Mouse (Mus musculus) erythroid progenitor cell, adult 5-6 weeks (primary cell): Measurements from ENCODE around the gene Serpinb9f. TPM values are rescaled to one million over a fixed set of nuclear protein-coding genes. Genes with fewer than 3 reads are reported as not detected.
"Not testable (repeated sequence)": the region's sequence is repeated elsewhere in the genome, so short reads cannot be mapped to it uniquely, and the experiment has no call there.

Experiments used
- ATAC-seq: replicated peaks from 2 replicates; pipeline ENCODE4 v1.8.0; 2016; ENCODE audit warnings: moderate number of reproducible peaks, mild to moderate bottlenecking, moderate TSS enrichment, inconsistent platforms; ENCODE audit not compliant: poor library complexity, low FRiP score, severe bottlenecking
- total RNA-seq, 2 experiments: library from RNA; stranded (forward) in 1 of 2; stranded (reverse) in 1 of 2; fragments of 150-400 nt in 1 of 2; fragments of 186-747, 209-891 nt in 1 of 2; gene quantifications; 2 replicates each; pipeline versions ENCODE4 v1.2.3 to v1.2.4; 2015 to 2017; ENCODE audit warnings: low replicate concordance in 2 of 2

Gene Serpinb9f
- total RNA-seq (2015; ENCODE audit: low replicate concordance) (not detected in 2 replicates), total RNA-seq (2017; ENCODE audit: low replicate concordance) (not detected in 2 replicates)

DNA sequence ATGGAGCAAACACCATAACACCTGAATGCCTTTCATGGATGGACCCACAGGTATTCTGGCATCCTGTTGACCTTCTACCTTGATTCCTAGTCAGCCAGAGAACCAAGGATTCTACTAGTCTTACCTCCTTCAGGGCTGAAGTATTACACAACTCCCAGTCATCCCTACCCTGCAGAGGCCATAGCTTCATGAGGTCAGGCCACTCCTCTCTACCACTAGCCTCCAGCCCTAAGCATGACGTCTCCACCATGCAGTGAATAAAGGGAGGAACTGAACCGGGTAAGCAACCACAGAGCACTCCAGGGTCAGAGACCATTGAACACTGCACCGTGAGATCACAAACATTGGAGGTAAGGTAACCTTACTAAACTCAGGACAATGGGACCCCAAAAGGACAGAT, at the start of gene Serpinb9f:
Gene Serpinb9f, plus strand, starts transcription at position 301 of the 400 bp plus-strand sequence.
- 0 out of 2 replicates have a peak, but pooled peaks have one; percentile 19 for ATAC-seq

DNA sequence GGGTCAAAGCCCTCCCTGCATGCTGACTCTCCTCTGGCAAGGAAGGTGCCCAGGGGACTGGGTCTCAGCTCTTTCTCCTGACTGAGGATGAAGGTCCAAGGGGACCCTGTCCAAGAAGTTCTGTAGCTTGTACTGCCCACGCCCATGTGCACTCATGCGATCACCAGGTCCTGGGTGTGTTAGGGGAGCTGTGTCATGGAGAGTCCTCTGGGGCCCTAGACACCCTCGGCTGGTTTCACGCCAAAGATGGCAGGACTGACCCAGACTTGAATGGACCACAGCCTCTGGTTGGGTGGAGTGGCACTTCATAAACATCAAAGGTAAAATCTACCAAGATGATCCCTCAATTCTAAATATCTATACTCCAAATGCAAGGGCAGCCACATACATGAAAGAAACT, 15.2 kb upstream of the Serpinb9f start:
- not testable (repeated sequence) for ATAC-seq

DNA sequence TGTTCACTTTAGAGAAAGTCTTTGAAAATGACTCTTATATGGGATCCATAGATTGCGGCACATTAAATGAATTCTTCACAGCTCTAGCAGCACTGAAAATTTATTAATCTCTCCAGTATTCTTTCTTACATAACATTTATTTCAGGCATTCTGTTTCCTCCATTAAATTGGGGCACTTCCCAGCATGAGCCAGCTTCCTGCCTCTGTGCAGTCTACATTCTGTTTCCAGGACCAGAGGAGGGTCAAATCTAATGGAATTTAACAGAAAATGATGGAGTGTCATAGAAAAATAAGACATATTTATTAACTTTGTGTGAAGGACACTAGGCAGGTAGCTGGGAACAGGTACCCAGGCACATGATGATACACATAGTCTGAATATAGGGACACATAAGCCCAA, 32.8 kb downstream of the Serpinb9f start:
- ATAC-seq = not testable (repeated sequence)

Other genes with a start within 250 kb of the Serpinb9f start
- gene Serpinb1b, start 245.5 kb upstream of the Serpinb9f start, total RNA-seq (2015; ENCODE audit: low replicate concordance) = not detected in 2 replicates
- not detected in 2 replicates for gene Serpinb1b, start 245.5 kb upstream of the Serpinb9f start, total RNA-seq (2017; ENCODE audit: low replicate concordance)
- not detected in 2 replicates for gene Serpinb9c, start 164.3 kb upstream of the Serpinb9f start, total RNA-seq (2015; ENCODE audit: low replicate concordance)
- not detected in 2 replicates for gene Serpinb9c, start 164.3 kb upstream of the Serpinb9f start, total RNA-seq (2017; ENCODE audit: low replicate concordance)
- gene Serpinb9d, start 131.1 kb upstream of the Serpinb9f start, total RNA-seq (2015; ENCODE audit: low replicate concordance) = not detected in 2 replicates
- gene Serpinb9d, start 131.1 kb upstream of the Serpinb9f start, total RNA-seq (2017; ENCODE audit: low replicate concordance) = not detected in 2 replicates
- not detected in 2 replicates for gene Serpinb9e, start 74.5 kb upstream of the Serpinb9f start, total RNA-seq (2015; ENCODE audit: low replicate concordance)
- gene Serpinb9e, start 74.5 kb upstream of the Serpinb9f start, total RNA-seq (2017; ENCODE audit: low replicate concordance) = not detected in 2 replicates
- gene Gm11397, start 71.7 kb downstream of the Serpinb9f start, total RNA-seq (2015; ENCODE audit: low replicate concordance) = not detected in 2 replicates
- not detected in 2 replicates for gene Gm11397, start 71.7 kb downstream of the Serpinb9f start, total RNA-seq (2017; ENCODE audit: low replicate concordance)
- gene Serpinb9g, start 160.7 kb downstream of the Serpinb9f start, total RNA-seq (2015; ENCODE audit: low replicate concordance) = not detected in 2 replicates
- not detected in 2 replicates for gene Serpinb9g, start 160.7 kb downstream of the Serpinb9f start, total RNA-seq (2017; ENCODE audit: low replicate concordance)